Mouse (Mus musculus) MEL (cell line): ENCODE data around the gene Acaca.

Source experiments
- CTCF ChIP-seq, 3 experiments: IDR thresholded peaks in 2 of 3; conservative IDR thresholded peaks in 1 of 3; 2 replicates each; pipeline ENCODE4 v1.5.1; 2011 to 2012; ENCODE audit warnings: low read length in 3 of 3, low read depth in 2 of 3, mild to moderate bottlenecking in 2 of 3, improper control_type of control experiment in 1 of 3, inconsistent platforms in 1 of 3, mixed read lengths in 1 of 3, moderate library complexity in 1 of 3; ENCODE audit not compliant: control insufficient read depth in 1 of 3, insufficient read depth in 1 of 3, poor library complexity in 1 of 3, severe bottlenecking in 1 of 3
- EP300 ChIP-seq, 2 experiments: IDR thresholded peaks; 2 replicates each; pipeline ENCODE4 v1.6.1; 2011; ENCODE audit warnings: improper control_type of control experiment in 2 of 2, low read length in 2 of 2, low read depth in 1 of 2, mild to moderate bottlenecking in 1 of 2
- ETS1 ChIP-seq: IDR thresholded peaks from 2 replicates; pipeline ENCODE4 v1.6.1; 2012; ENCODE audit warnings: low read depth, mild to moderate bottlenecking, inconsistent platforms, low read length, improper control_type of control experiment, moderate library complexity
- HCFC1 ChIP-seq: IDR thresholded peaks from 2 replicates; pipeline ENCODE4 v1.6.1; 2012; ENCODE audit warnings: low read depth, mild to moderate bottlenecking, inconsistent platforms, low read length, improper control_type of control experiment, moderate library complexity
- MAX ChIP-seq: IDR thresholded peaks from 2 replicates; pipeline ENCODE4 v1.6.1; 2011; ENCODE audit warnings: low read length, improper control_type of control experiment
- MAZ ChIP-seq: IDR thresholded peaks from 2 replicates; pipeline ENCODE4 v1.6.1; 2012; ENCODE audit warnings: low read depth, mild to moderate bottlenecking, inconsistent platforms, low read length, improper control_type of control experiment
- NELFE ChIP-seq: IDR thresholded peaks from 2 replicates; pipeline ENCODE4 v1.6.1; 2011; ENCODE audit warnings: low read depth, low read length, improper control_type of control experiment
- POLR2A ChIP-seq, 2 experiments: IDR thresholded peaks; 2 replicates each; pipeline ENCODE4 v1.6.1; 2011 to 2012; ENCODE audit warnings: low read length in 2 of 2, mild to moderate bottlenecking in 2 of 2, control low read depth in 1 of 2, improper control_type of control experiment in 1 of 2, low read depth in 1 of 2, moderate library complexity in 1 of 2; ENCODE audit not compliant: control insufficient read depth in 1 of 2, insufficient read depth in 1 of 2, poor library complexity in 1 of 2
- POLR2AphosphoS5 ChIP-seq: IDR thresholded peaks from 2 replicates; pipeline ENCODE4 v1.6.1; 2012; ENCODE audit warnings: low read depth, borderline replicate concordance, mild to moderate bottlenecking, inconsistent platforms, low read length, moderate library complexity, mixed read lengths
- RAD21 ChIP-seq: IDR thresholded peaks from 2 replicates; pipeline ENCODE4 v1.6.1; 2011; ENCODE audit warnings: mild to moderate bottlenecking, low read depth, low read length, improper control_type of control experiment
- TAL1 ChIP-seq: IDR thresholded peaks from 2 replicates; pipeline ENCODE4 v1.6.1; 2012; ENCODE audit warnings: mild to moderate bottlenecking, inconsistent platforms, low read length, moderate library complexity, mixed read lengths
- ZNF384 ChIP-seq: IDR thresholded peaks from 2 replicates; pipeline ENCODE4 v1.6.1; 2012; ENCODE audit warnings: low read depth, mild to moderate bottlenecking, inconsistent platforms, low read length, improper control_type of control experiment

GRCm38 (mm10) chr11:84146081-84146480, 16.6 kb downstream of the Acaca start:
- TF ChIP-seq POLR2A (IDR thresholded peaks at IDR 0.05; ENCODE audit: control insufficient read depth in 1 of 2, insufficient read depth in 1 of 2, low read depth in 1 of 2, low read length in 2 of 2, poor library complexity in 1 of 2) (no peak), HCFC1 (no peak), TAL1 (no peak), MAX (no peak), NELFE (no peak), CTCF (IDR thresholded peaks at IDR 0.05 in 2 of 3, conservative IDR thresholded peaks at IDR 0.05 in 1 of 3; ENCODE audit: control insufficient read depth in 1 of 3, insufficient read depth in 1 of 3, low read depth in 2 of 3, low read length in 3 of 3, poor library complexity in 1 of 3, severe bottlenecking in 1 of 3) (no peak), MAZ (no peak), ZNF384 (no peak), POLR2AphosphoS5 (no peak), EP300 (IDR thresholded peaks at IDR 0.05; ENCODE audit: low read depth in 1 of 2, low read length in 2 of 2) (no peak), RAD21 (no peak), ETS1 (no peak)
